Mouse (Mus musculus) liver, adult 2 months (tissue): ENCODE measurements around the gene Epo.

Experiments used
- CTCF ChIP-seq: fragments of 200-500 bp; IDR thresholded peaks from 2 replicates; pipeline ENCODE4 v1.5.1; 2011; ENCODE audit warnings: low read depth, low read length, control low read depth
- POLR2A ChIP-seq: fragments of 200-500 bp; IDR thresholded peaks from 2 replicates; pipeline ENCODE4 v1.6.1; 2011; ENCODE audit warnings: low read length, control low read depth; ENCODE audit not compliant: insufficient read depth; ENCODE audit errors: extremely low read depth

- no peak for TF ChIP-seq POLR2A
- TF ChIP-seq CTCF: peak; percentile 48
Observed at GRCm38 (mm10) chr5:137526192-137526936, 6.7 kb downstream of the Epo start.
